Mouse (Mus musculus) liver, adult 2 months (tissue): ENCODE results near the gene Hykk.

Source experiments
- CTCF ChIP-seq: fragments of 200-500 bp; IDR thresholded peaks from 2 replicates; pipeline ENCODE4 v1.5.1; 2011; ENCODE audit warnings: low read depth, low read length, control low read depth
- POLR2A ChIP-seq: fragments of 200-500 bp; IDR thresholded peaks from 2 replicates; pipeline ENCODE4 v1.6.1; 2011; ENCODE audit warnings: low read length, control low read depth; ENCODE audit not compliant: insufficient read depth; ENCODE audit errors: extremely low read depth

GRCm38 (mm10) chr9:54918781-54919180 is 1.7 kb downstream of the Hykk start:
- TF ChIP-seq CTCF, result no peak
- no peak for TF ChIP-seq POLR2A
